Mouse (Mus musculus) regulatory T cell (primary cell): ENCODE results near the gene Siva1.

ENCODE experiments used
- in situ Hi-C: fragments of 300-600 bp; cut with MboI, MseI; formaldehyde crosslinking; loops from one replicate; pipeline ENCODE4 v1.15.1; 2025; ENCODE audit warnings: high pct_unique_total_duplicates

Siva1 gene

DNA sequence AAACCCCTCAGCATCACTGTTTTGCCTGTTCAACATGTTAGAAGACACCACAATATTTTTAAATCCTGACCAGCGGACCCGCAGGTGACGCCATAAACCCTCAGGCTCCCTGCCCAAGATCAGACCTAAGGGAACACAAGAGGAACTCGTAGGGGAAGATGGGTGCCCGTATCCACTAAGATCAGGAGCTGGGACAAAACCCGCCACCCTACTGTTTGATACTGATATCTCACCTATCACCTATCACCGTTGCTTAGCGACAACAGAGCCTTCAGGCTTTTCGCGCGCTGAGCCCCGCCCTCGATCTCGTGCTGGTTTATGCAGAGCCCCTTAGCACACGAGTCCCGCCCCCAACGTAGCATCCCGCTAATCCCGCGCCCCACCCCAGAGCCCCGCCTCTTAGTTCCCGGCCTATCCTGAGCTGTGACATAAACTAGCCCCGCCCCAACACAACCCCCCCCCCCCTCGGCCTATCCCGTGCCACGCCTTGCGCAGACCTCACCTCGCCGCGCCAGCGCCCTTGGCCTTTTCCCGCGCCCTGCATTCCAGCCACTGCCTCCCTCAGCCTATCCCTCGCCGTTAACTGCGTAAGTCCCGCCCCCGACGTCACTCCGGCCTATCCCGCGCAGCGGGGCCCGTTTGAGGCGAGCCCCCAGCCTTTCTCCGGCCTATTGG lies at the start of gene Siva1:
Siva1 (plus strand) TSS at position 500 of the 675 bp plus-strand sequence.
- in situ Hi-C loops, result no loop called here

DNA sequence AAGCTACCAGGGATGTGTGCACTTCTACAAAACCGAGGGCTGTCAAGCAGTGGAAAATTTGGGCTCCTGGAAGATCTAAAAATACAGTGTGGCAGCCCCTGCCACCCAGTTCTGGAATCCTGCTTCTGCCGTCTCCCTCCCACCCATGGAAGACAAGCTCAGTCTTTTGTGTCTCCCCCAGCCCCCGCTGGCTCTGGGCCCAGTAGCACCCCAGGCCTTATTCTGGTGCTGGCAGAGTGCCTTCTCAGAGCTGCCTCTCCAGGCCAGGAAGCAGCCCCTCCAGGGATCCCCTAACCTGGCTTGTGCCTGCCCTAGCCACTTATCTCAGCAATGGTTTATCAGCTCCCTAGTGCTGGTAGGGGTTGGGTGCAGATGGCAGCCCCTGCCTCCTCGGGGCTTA lies 49.5 kb upstream of the Siva1 start:
- in situ Hi-C loops, result loop anchor here (5.0 kb wide), 1 partner anchor 43 kb away; no protein-coding TSS in a partner anchor

DNA sequence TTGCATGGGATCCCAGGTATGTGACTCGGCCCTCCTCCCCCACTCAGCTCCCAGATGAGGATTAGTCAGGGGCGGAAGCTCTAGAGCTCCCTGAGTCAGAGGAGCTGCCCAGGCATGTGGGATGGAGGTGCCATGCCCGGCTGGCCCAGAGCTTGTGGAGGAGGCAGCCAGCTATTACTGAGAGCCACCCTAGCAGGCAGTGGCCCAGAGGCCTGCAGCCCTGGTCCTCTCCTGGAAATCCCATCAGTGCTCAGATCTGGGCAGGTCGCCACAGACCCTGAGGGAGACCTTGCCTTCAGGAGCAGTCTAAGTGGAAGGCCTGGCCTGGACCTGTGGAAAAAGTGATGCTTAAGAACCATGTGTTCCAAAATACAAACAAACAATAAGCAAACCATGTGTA lies 48.9 kb upstream of the Siva1 start:
- in situ Hi-C loops, result loop anchor here (5.0 kb wide), 1 partner anchor 43 kb away; no protein-coding TSS in a partner anchor

DNA sequence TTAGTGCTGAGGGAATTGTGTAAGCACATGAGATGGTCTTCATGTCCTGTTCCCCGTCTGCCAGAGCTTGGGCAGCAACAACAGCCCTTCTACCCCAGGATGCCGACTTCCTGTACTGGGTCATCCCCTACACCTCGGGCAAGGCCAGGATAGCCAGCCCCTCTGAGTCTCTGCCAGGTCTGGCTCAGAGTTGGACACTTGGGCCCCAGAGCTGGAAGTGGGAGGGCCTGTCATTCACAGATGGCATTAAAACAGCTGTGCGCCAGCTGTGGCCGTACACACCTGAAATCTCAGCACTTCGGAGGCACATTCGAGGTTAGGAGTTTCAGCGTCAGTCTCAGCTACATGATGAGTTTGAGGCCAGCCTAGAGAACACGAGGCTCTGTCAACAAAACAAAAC lies 48.0 kb upstream of the Siva1 start:
- in situ Hi-C loops, result loop anchor here (5.0 kb wide), 1 partner anchor 44 kb away; no protein-coding TSS in a partner anchor

DNA sequence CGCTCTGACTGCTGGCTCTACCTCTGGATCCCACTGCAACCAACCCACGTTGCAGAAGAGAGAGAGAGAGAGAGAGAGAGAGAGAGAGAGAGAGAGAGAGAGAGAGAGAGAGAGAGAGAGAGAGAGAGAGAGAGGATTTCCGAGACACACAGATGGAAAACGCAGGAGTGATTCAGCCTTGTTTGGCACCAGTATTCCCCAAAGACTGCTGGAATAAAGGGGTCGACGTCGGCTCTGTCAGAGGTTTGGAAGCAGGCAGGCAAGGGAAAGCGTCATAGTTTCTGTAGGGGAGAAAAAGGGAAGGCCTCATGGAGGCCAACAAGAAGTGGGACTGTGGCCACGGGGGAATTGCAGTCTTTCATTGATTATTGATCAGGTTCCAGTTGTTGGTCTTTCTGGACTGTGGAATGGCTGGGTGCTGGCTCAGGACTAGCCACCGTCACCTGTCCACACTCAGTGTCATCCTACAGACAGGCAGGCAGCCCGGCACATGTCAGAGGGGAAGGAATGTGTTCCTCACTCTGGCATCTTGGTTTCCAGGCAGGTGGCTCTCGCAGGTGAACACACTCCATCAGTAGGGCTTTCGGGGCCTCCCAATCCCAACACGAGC lies 47.5 kb upstream of the Siva1 start:
- in situ Hi-C loops, result loop anchor here (5.0 kb wide), 1 partner anchor 45 kb away; no protein-coding TSS in a partner anchor

DNA sequence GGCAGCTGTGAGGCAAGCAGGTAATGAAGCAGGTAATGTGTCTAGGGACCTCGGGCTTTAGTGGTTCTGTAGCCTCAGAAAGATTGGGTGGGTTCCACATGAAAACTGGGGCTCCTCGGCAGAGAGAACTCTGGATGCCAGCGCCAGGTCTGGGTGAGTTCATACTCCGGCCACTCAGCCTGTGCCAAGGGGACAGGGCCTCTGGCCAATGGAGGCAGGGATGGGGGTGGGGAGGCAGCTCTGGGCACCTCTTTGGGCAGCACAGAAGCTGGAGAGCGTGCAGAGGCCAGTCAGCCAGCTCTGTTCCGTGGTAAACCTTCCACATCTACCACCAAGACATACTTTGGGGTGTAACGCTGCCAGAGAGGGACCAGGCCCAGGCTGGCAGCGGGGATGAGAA lies 46.9 kb upstream of the Siva1 start:
- in situ Hi-C loops, result loop anchor here (5.0 kb wide), 1 partner anchor 45 kb away; no protein-coding TSS in a partner anchor

DNA sequence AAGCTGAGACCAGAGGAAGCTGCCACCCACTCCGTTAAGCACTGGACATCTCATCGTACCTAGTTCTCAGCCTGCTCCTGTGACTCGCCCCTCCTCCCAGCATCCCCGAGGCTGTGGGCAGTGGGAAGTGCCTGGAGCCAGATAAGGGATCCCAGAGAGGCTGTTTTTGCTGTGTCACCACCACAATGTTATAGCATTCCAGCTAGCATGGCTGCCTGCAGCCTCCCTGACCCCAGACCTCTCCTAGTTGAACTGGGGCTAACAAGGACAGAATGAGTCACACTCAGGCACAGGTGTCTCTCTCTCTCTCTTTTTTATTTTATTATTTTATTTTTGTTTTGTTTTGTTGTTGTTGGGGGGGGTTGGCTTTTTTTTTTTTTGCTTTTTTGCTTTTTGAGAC lies 45.3 kb upstream of the Siva1 start:
- in situ Hi-C loops, result loop anchor here (5.0 kb wide), 1 partner anchor 47 kb away; no protein-coding TSS in a partner anchor

DNA sequence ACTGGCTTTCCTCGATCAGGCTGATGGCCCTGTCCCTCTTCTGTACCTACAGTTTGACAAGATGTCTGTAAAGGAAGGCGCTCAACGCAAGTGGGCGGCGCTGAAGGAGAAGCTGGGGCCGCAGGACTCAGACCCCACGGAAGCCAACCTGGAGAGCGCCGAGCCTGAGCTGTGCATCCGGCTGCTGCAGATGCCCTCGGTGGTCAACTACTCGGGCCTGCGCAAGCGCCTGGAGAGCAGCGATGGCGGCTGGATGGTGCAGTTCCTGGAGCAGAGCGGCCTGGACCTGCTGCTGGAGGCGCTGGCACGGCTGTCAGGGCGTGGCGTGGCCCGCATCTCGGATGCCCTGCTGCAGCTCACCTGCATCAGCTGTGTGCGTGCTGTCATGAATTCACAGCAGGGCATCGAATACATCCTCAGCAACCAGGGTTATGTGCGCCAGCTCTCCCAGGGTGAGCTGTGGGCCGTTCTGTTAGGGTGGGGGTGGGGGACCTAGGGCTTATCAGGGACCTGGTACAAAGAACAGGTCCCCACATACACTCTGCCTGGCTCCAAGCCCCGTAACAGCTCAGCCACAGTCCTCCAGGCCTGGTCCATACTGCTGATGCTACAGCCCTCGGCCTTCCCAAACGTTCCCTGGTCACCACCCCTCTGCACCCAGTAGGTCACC lies 44.4 kb upstream of the Siva1 start:
- in situ Hi-C loops, result loop anchor here (5.0 kb wide), 1 partner anchor 48 kb away; no protein-coding TSS in a partner anchor

DNA sequence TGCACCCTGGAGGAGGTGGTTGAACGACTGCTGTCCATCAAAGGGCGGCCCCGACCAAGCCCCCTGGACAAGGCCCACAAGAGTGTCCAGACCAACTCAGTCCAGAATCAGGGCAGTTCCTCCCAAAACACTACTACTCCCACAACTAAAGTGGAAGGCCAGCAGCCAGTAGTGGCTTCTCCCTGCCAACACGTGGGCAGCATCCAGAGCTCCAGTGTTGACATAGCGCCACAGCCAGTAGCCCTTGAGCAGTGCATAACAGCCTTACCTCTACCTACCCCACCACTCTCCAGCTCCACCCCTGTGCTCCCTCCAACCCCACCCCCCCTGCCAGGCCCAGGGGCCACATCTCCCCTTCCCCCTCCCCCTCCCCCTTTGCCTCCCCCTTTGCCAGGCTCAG lies 40.5 kb upstream of the Siva1 start:
- in situ Hi-C loops, result no loop called here

DNA sequence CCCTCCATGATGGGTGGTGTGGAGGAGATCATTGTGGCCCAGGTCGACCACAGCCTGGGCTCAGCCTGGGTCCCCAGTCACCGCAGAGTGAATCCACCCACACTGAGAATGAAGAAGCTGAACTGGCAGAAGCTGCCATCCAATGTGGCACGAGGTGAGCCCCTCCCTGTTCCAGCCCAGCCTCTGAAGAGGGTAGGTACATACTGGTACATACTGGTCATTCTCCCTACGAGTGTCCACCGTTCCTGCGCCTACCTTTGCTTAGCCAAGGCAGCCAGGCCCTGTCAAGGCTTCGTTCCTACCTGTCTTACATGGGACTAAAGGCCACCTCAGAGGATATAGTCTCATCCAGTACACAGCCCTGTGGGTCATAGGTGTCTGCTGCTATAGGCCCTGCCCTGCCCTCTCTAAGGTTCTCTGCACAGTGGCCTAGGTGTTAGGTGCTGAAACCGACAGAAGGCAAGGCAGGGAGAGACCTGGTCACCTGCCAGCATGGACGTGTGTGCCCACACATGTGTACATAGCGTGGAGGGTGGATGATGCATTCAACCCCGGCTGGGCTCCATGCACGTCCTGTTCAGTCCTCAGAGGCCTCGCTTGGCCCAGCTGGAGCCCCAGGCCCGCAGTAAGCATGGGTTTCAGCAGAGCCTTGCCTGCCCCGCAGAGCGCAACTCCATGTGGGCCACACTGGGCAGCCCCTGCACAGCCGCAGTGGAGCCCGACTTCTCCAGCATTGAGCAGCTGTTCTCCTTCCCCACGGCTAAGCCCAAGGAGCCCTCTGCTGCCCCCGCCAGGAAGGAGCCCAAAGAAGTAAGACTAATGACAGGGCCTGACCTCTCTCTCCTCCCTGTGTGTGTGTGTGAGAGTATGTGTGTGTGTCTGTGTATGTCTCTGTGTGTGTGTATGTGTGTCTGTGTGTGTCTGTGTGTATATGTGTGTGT lies 39.5 kb upstream of the Siva1 start:
- in situ Hi-C loops, result no loop called here

DNA sequence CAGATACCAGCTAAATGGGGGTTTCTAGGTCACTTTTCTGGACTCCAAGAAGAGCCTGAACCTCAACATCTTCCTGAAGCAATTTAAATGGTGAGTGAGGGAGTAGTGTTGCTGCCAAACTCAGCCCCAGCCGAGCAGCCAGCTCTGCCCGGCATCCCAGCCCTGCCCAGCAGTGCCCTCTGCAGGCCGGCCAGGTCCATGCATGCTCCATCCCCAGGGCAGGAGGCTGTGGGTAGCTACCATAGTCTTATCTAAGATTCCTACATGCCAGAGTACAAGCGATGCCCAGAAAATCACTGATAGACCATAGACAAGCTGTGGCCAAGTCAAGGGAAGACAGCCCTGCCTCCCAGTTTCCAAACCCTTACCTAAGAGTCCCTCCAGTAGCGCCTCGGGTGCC lies 38.7 kb upstream of the Siva1 start:
- in situ Hi-C loops, result no loop called here

DNA sequence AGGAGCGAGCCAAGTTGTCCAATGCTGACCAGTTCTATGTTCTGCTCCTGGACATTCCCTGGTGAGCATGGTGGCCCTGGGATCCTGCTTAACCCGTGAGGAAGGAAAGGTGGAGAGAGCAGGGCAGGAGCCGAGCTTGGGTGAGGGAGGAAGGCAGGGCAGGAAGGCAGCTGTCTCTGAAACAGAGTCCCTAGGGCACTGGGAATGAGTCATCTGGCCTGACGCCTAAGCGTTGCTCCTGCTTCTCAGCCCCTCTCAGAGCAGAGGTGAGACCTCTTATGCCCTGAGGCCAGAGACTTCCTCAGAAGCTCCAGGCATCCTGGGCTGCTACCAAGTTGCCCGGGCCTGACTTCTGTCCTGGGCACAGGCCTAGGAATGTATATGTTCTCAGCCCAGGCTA lies 37.5 kb upstream of the Siva1 start:
- in situ Hi-C loops, result no loop called here

DNA sequence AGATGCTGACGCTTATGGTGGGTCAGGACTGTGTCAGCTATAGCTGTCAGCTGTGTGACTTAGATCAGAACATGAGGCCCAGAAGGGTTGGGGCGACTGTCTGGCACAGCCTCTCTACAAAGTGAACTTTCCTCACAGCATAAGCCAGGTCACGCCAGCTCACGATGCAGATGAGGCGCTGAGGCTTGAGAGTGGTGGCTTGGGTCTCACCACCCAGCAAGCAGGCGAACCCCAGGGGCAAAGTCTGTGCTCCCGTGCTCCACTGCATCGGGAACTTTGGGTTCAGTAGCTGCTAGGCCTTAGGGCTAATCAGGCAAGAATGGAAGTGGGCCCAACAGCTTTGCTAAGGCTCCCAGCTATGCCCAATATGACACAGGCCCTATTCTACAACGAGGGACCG lies 35.4 kb upstream of the Siva1 start:
- in situ Hi-C loops, result no loop called here

DNA sequence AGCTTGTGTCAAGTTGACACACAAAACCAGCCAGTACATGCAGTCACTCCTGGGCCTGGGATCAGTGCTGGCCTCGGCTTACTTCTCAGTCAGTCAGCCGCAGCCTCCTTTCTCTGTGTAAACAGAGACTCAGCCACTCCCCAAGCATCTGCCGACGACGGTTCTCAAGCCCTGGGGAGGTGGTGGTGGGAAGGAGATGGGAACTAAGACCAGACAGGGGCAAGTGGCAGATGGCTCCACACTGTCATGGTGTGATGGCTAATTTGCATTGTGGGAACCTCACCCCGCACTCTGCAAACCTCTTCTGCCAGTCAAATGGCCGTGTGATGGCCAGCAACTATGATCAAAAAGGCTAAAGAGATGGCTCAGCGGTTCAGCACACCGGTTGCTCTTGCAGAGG lies 27.8 kb upstream of the Siva1 start:
- in situ Hi-C loops, result loop anchor here (5.0 kb wide), 1 partner anchor 59 kb away; no protein-coding TSS in a partner anchor

DNA sequence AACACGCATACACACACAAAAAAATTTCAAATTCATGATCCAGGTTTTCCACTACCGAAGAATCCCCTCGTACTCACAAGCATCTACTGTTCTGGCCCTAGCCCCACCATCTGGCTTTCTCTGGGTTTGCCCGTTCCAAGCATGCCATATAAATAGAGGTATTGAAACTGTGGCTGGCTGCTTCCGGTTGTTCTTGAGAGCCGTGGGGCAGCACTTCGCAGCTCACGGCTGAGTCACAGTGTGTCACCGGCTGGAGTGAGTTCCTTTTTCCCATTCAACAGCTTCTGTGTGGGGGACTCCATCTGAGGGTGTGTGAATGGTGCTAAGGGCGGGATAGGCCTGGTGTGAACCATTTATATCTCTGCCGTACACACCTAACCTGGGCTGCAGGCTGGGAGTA lies 27.3 kb upstream of the Siva1 start:
- in situ Hi-C loops, result loop anchor here (5.0 kb wide), 1 partner anchor 60 kb away; no protein-coding TSS in a partner anchor

DNA sequence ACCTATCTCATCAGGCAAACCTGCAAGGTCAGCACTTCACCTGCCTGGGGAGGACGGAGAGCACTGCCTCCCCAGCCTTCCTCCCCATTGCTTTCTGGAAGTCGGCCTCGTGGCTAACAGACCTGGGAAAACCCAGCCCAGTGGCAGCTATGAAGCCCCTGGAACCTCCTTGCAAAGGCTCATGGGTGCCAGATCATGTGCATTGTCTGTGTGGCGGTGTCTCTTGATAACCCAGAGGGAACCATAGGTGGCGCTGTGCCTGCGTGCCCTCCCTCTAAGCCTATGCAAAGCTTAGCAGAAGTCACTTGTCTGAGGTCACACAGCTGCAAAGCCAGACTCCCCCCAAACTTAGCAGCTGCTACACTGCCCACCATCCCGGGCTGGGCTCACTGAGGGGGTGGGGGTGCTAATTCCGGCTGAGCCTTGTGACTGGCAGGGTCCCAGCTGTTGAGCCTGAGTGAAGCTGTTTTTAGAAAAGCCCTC lies 26.5 kb upstream of the Siva1 start:
- in situ Hi-C loops, result loop anchor here (5.0 kb wide), 1 partner anchor 61 kb away; no protein-coding TSS in a partner anchor

DNA sequence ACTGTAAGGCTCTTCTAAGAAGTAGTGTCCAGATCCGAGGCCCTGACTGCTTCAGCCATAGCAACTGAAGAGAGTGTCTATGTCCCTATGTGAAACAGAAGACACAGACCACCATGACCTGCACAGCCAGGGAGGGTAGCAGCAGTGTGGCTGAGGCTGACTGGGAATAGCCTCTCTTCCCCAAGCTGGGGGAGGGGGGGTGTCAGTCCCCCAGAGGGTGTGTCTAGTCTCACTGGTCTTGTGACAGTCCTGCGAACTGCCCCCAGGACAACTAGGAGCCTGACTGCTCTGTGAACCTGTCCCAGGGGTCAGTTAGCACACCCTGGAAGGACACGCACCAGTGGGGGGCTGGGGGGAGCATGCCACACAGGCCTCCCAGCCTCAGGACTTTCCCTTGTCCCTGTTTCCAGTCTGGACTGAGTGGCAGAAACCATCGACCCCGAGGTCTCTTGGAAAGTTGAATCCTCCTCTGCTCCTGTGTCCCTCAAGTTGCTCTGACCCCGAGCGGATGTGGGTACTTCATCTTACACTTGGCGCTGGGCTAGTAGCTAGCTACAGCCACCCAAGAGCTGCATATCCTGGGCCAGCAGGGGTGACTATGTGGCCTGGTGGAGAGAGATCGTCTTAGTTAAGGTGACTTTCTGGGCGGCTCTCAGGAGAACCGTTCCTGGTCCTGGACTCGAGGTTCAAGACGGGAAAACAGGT lies 25.3 kb upstream of the Siva1 start:
- in situ Hi-C loops, result loop anchor here (5.0 kb wide), 1 partner anchor 62 kb away; no protein-coding TSS in a partner anchor

DNA sequence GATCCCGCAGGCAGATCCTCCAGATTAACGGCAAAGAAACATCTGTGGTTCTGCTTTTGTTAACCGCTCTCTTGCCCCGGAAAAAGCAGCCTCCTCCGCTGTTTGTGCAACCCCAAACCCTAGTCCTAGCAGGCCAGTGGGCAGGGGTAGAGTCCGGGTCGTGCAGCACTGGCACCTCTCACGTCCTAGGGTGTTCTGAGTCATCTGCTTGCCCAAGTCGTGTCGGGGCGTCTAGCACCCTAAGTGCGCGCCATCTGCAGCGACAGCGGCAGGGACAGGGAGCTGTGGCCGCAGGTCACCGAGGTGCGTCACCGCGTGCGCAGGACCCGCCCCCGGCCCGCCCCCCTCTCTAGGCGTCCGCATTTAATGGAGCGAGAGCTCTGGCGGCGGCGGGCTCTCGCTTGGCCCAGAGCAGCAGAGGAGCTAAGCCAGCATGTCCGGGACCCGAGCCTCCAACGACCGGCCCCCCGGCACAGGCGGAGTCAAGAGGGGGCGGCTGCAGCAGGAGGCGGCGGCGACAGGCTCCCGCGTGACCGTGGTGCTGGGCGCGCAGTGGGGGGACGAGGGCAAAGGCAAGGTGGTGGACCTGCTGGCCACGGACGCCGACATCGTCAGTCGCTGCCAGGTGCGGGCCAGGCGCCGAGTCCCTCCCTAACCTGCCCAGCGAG lies 24.7 kb upstream of the Siva1 start, which contains the start of gene Adssl1:
Adssl1 (plus strand) TSS at position 360 of the 668 bp plus-strand sequence.
- in situ Hi-C loops, result loop anchor here (5.0 kb wide), 1 partner anchor 63 kb away; no protein-coding TSS in a partner anchor

DNA sequence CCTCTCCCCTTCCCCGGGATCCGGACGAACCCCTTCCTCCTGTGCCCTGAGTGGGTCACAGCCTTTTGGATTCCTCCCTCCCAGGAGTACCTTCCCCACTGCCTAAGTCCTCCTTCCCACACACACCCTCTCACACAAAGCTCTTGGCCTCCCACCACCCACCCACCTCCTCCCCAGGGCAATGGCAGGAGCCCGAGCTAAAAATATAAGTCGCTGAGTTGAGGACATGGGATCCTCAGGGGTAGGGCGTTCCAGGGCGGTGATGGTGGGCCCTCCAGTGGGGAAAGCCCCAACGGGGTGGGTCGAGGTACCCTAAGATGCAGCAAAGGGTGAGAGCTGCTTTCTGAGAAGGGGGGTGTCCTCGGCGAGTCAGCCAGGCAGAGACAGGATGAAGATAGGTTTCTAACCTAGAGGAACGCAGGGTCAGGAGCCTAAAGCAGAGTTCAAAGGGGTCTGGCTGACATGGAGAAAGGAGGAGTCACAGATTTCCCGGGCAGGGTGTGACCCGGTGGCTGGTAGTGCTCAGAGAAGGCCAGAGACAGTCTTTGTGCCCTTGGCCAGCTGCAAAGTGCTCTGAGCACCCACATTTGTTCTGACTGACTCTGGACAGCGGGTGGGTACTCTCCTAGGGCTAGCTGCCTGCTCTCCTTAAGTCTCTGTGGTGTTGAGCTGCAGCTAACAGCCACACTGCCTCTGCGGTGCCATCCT lies 24.0 kb upstream of the Siva1 start:
- in situ Hi-C loops, result no loop called here
